Mouse (Mus musculus): Measurements from ENCODE around the gene Lamc1. TPM values are rescaled to one million over a fixed set of nuclear protein-coding genes. Genes with fewer than 3 reads are reported as not detected.

Gene Lamc1
- 25.8 and 27.7 TPM in 2 replicates for polyA plus RNA-seq (2015; fragmentation: Nextera tagmentation; extraction: Ambion mirVana)

GRCm38 (mm10) chr1:153332444-153333295 is at the start of gene Lamc1:
Gene Lamc1, minus strand, starts transcription at chr1:153332786.
- H3K4me3 ChIP-seq = peak within 1 kb of the TSS; percentile 66
- 0% methylated on average over 75 of the region's 85 CpGs for WGBS
- H3K27me3 ChIP-seq = no peaks in the 10 kb centered on the region
- ATAC-seq (ENCODE audit: low read depth) = peak; percentile 95
- H3K36me3 ChIP-seq = no peaks in the 10 kb centered on the region
- peaks cover 40% of the 10 kb centered on the region for H3K4me1 ChIP-seq (replicated peaks)
- H3K27ac ChIP-seq (replicated peaks) = peak within 1 kb of the TSS; percentile 85
- no peaks in the 10 kb centered on the region for H3K9me3 ChIP-seq
- peak within 1 kb of the TSS; percentile 95 for H3K4me2 ChIP-seq
- H3K9ac ChIP-seq = peak within 1 kb of the TSS; percentile 83

- no peak overlapping the region for H3K9ac ChIP-seq
- H3K36me3 ChIP-seq = no peaks in the 10 kb centered on the region
- no peak overlapping the region for H3K4me2 ChIP-seq
- H3K27ac ChIP-seq (replicated peaks) = no peak overlapping the region
- H3K4me1 ChIP-seq (replicated peaks) = 0 out of 2 replicates have a peak, but pooled peaks cover 5% of the 10 kb centered on the region
- no peak for ATAC-seq (ENCODE audit: low read depth)
- no peaks in the 10 kb centered on the region for H3K9me3 ChIP-seq
- no peak overlapping the region for H3K4me3 ChIP-seq
- no peaks in the 10 kb centered on the region for H3K27me3 ChIP-seq
- WGBS = 92% methylated on average over 9 of the region's 9 CpGs
Observed at GRCm38 (mm10) chr1:153380746-153381282, 48.2 kb upstream of the Lamc1 start.

- Histone ChIP-seq H3K27me3 (no peaks in the 10 kb centered on the region), H3K36me3 (no peaks in the 10 kb centered on the region), H3K4me3 (no peak overlapping the region), H3K9me3 (no peaks in the 10 kb centered on the region), H3K4me2 (no peak overlapping the region), H3K9ac (no peak overlapping the region), H3K27ac (replicated peaks) (no peak overlapping the region), H3K4me1 (replicated peaks) (0 out of 2 replicates have a peak, but pooled peaks cover 5% of the 10 kb centered on the region)
- ATAC-seq (ENCODE audit: low read depth) = no peak
- 88% methylated on average over 5 of the region's 5 CpGs for WGBS
Observed at GRCm38 (mm10) chr1:153379832-153380231, 47.2 kb upstream of the Lamc1 start.

DNA sequence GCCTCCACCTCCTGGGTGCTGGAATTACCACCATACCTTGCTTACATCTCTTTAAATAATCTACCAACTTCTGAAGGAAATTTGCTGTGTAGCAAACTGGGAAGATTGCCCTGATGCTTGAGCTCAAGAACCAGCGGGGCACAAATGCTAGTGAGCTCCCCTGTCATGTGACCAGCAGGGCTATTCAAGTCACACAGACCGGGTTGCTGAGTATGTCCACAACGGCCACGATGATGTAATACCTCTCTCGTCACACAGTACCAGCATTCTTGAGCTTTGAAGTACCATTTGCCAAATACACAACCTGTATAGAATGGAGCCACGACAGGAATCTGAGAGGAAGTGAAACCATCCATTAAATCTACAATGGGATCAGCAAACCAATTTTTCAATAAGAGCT is 46.0 kb upstream of the Lamc1 start:
- no peaks in the 10 kb centered on the region for H3K9me3 ChIP-seq
- H3K4me1 ChIP-seq (replicated peaks) = 0 out of 2 replicates have a peak, but pooled peaks cover 5% of the 10 kb centered on the region
- WGBS = 76% methylated on average over 6 of the region's 6 CpGs

GRCm38 (mm10) chr1:153376446-153376845 is 43.9 kb upstream of the Lamc1 start:
- WGBS = 20% methylated on average over 6 of the region's 6 CpGs
- Histone ChIP-seq H3K27me3 (no peaks in the 10 kb centered on the region), H3K9ac (no peak overlapping the region), H3K4me1 (replicated peaks) (0 out of 2 replicates have a peak, but pooled peaks cover 5% of the 10 kb centered on the region), H3K4me2 (no peak overlapping the region), H3K9me3 (no peaks in the 10 kb centered on the region), H3K36me3 (no peaks in the 10 kb centered on the region), H3K27ac (replicated peaks) (no peak overlapping the region), H3K4me3 (no peak overlapping the region)
- no peak for ATAC-seq (ENCODE audit: low read depth)

More for the DNA sequence above, 46.0 kb upstream of the Lamc1 start:
- no peak for ATAC-seq (ENCODE audit: low read depth)
- no peaks in the 10 kb centered on the region for H3K27me3 ChIP-seq
- no peak overlapping the region for H3K4me2 ChIP-seq
- no peaks in the 10 kb centered on the region for H3K36me3 ChIP-seq
- no peak overlapping the region for H3K9ac ChIP-seq
- H3K4me3 ChIP-seq = no peak overlapping the region
- no peak overlapping the region for H3K27ac ChIP-seq (replicated peaks)

GRCm38 (mm10) chr1:153374136-153374535 is 41.5 kb upstream of the Lamc1 start:
- WGBS = 79% methylated on average over 4 of the region's 4 CpGs
- H3K4me2 ChIP-seq = no peak overlapping the region
- no peaks in the 10 kb centered on the region for H3K27me3 ChIP-seq
- no peaks in the 10 kb centered on the region for H3K9me3 ChIP-seq
- H3K4me1 ChIP-seq (replicated peaks) = 0 out of 2 replicates have a peak, but pooled peaks cover 5% of the 10 kb centered on the region
- no peak overlapping the region for H3K9ac ChIP-seq
- H3K27ac ChIP-seq (replicated peaks) = no peak overlapping the region
- no peak for ATAC-seq (ENCODE audit: low read depth)
- H3K4me3 ChIP-seq = no peak overlapping the region
- no peaks in the 10 kb centered on the region for H3K36me3 ChIP-seq

DNA sequence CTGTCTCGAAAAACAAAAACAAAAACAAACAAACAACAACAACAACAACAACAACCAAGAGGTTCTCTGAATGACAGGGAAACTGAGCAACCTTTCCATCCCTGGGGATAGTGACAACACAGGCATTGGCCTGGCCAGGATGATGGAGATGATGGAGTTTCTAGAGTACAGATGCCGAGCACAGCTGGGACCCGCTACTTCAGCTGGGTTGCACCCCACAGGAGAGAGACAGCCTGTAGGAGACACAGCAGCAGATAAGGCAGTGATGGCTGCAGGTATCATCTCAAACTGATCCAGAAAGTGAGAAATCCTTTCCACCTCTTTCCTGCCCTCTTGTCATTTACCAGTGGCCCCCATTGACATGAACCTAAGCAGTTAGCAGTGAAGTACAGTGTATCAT is 39.3 kb upstream of the Lamc1 start:
- H3K4me2 ChIP-seq = no peak overlapping the region
- H3K27me3 ChIP-seq = no peaks in the 10 kb centered on the region
- no peak overlapping the region for H3K4me3 ChIP-seq
- H3K9me3 ChIP-seq = no peaks in the 10 kb centered on the region
- 0 out of 2 replicates have a peak, but pooled peaks cover 5% of the 10 kb centered on the region for H3K4me1 ChIP-seq (replicated peaks)
- no peak overlapping the region for H3K27ac ChIP-seq (replicated peaks)
- H3K36me3 ChIP-seq = no peaks in the 10 kb centered on the region
- ATAC-seq (ENCODE audit: low read depth) = no peak
- WGBS = 88% methylated on average over 3 of the region's 3 CpGs
- H3K9ac ChIP-seq = no peak overlapping the region

DNA sequence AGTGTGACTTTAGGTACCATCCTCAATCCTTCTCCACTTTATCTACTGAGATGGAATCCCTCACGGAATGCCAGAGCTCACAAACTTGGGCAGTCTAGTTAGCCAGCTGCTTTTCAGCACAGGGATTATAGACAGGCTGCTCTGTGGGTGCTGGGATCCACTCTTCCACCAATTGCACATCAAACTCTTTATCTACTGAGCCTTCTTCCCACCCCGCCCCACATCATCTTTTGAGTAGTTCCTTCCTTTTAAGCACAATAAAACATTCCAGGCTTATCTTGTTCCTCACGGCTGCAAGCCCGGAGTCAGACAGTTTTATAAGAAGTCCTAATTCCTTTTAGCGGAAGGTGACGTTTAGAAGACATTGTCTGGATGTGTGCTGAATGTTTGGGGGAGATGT is 36.4 kb upstream of the Lamc1 start:
- H3K9me3 ChIP-seq = no peaks in the 10 kb centered on the region
- no peaks in the 10 kb centered on the region for H3K27me3 ChIP-seq
- no peaks in the 10 kb centered on the region for H3K36me3 ChIP-seq
- no peaks in the 10 kb centered on the region for H3K4me1 ChIP-seq (replicated peaks)
- no peak for ATAC-seq (ENCODE audit: low read depth)
- no peak overlapping the region for H3K9ac ChIP-seq
- H3K4me2 ChIP-seq = no peak overlapping the region
- H3K27ac ChIP-seq (replicated peaks) = no peak overlapping the region
- WGBS = 86% methylated on average over 6 of the region's 6 CpGs
- H3K4me3 ChIP-seq = no peak overlapping the region

GRCm38 (mm10) chr1:153367048-153367447 is 34.5 kb upstream of the Lamc1 start:
- no peak for ATAC-seq (ENCODE audit: low read depth)
- no peaks in the 10 kb centered on the region for H3K36me3 ChIP-seq
- WGBS = 72% methylated on average over 5 of the region's 5 CpGs
- no peaks in the 10 kb centered on the region for H3K27me3 ChIP-seq
- no peak overlapping the region for H3K9ac ChIP-seq
- H3K27ac ChIP-seq (replicated peaks) = no peak overlapping the region
- H3K4me3 ChIP-seq = no peak overlapping the region
- no peak overlapping the region for H3K4me2 ChIP-seq
- H3K4me1 ChIP-seq (replicated peaks) = no peaks in the 10 kb centered on the region
- no peaks in the 10 kb centered on the region for H3K9me3 ChIP-seq

- no peaks in the 10 kb centered on the region for H3K4me1 ChIP-seq (replicated peaks)
- H3K36me3 ChIP-seq = no peaks in the 10 kb centered on the region
- H3K9me3 ChIP-seq = no peaks in the 10 kb centered on the region
- no peak overlapping the region for H3K27ac ChIP-seq (replicated peaks)
- no peak overlapping the region for H3K4me2 ChIP-seq
- no peak for ATAC-seq (ENCODE audit: low read depth)
- no peaks in the 10 kb centered on the region for H3K27me3 ChIP-seq
- 74% methylated on average over 4 of the region's 4 CpGs for WGBS
- H3K4me3 ChIP-seq = no peak overlapping the region
- H3K9ac ChIP-seq = no peak overlapping the region
Observed at GRCm38 (mm10) chr1:153361926-153362325, 29.3 kb upstream of the Lamc1 start.

- H3K4me2 ChIP-seq = no peak overlapping the region
- H3K36me3 ChIP-seq = no peaks in the 10 kb centered on the region
- H3K9ac ChIP-seq = no peak overlapping the region
- no peaks in the 10 kb centered on the region for H3K27me3 ChIP-seq
- H3K9me3 ChIP-seq = no peaks in the 10 kb centered on the region
- H3K27ac ChIP-seq (replicated peaks) = no peak overlapping the region
- no peak overlapping the region for H3K4me3 ChIP-seq
- ATAC-seq (ENCODE audit: low read depth) = no peak
- WGBS = 56% methylated on average over 3 of the region's 3 CpGs
- H3K4me1 ChIP-seq (replicated peaks) = no peaks in the 10 kb centered on the region; the same call in 1 of the 2 replicates
Observed at GRCm38 (mm10) chr1:153360556-153360955, 28.0 kb upstream of the Lamc1 start.

DNA sequence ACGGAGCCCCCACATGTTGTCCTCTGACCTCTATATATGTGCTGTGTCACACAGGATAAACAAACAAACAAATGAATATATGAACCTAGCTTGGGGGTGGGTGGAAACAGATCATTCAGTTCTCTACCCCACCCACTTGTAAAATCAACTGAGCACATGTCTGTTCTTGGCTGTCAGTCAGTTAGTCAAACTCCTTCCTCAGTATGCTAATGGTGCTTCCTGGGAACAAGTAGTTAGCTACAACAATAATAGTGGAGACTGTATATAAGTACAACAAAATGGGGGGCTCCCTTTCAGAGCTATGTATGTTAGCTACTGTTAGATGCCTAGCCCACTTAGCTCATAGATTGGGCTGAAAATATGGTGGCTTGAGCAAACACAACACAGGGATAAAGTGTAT is 24.6 kb upstream of the Lamc1 start:
- H3K4me2 ChIP-seq = no peak overlapping the region
- ATAC-seq (ENCODE audit: low read depth) = no peak
- H3K27ac ChIP-seq (replicated peaks) = no peak overlapping the region
- peaks cover 7% of the 10 kb centered on the region; the same call in 1 of the 2 replicates for H3K4me1 ChIP-seq (replicated peaks)
- H3K36me3 ChIP-seq = no peaks in the 10 kb centered on the region
- no peaks in the 10 kb centered on the region for H3K27me3 ChIP-seq
- H3K9ac ChIP-seq = no peak overlapping the region
- 97% methylated on average over 1 of the region's 1 CpGs for WGBS
- H3K9me3 ChIP-seq = no peaks in the 10 kb centered on the region
- no peak overlapping the region for H3K4me3 ChIP-seq

All from neural tube, embryonic 13.5 days (tissue).